Mouse (Mus musculus) kidney, postnatal 36 days (tissue): Measurements from ENCODE around the gene Lrrtm4.

Experiments
- DNase-seq, 2 experiments: peaks; one replicate each; pipeline ENCODE4 v3.0.0; 2021 to 2022; ENCODE audit warnings: mixed read lengths in 2 of 2

The Lrrtm4 gene

GRCm38 (mm10) chr6:80018765-80019164 is at the start of gene Lrrtm4:
Lrrtm4 (plus strand) TSS chr6:80018877.
- no peak for DNase-seq

DNA sequence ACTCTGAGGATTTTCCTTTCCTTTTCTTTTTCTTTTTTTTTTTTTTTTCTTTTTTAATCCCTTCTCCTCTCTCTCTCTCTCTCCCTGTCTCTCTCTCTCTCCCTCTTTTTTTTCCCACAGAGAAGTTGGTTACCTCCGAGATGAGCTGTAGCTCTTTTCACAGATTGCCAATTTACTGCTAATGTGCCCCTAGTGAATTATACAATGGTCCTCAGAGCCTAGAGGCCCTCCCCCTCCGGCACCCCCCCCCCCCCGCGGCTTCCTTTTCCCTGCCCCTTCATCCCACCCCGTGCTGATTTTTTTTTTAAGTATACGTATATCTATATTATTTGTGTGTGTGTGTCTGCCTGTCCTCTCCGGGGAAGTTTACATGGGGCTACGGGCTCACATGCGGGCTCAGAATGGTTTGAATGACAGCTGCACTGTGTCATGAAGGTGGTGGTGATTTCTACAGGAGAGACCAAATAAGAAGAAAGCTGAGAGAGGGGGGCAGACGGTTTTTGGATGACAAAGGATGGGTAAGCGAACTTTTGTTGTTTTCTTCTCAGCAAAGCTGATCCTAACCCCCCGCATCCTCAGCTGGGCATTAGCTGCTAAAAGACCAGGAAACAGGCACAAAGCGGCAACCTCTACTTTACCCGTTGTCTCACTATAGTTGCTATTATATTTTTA is 648 bp downstream of the Lrrtm4 start:
- no peak for DNase-seq

- no peak for DNase-seq
Observed at GRCm38 (mm10) chr6:80019861-80020230, 1.2 kb downstream of the Lrrtm4 start.

- DNase-seq = no peak
Observed at GRCm38 (mm10) chr6:80056849-80057248, 38.2 kb downstream of the Lrrtm4 start.

DNA sequence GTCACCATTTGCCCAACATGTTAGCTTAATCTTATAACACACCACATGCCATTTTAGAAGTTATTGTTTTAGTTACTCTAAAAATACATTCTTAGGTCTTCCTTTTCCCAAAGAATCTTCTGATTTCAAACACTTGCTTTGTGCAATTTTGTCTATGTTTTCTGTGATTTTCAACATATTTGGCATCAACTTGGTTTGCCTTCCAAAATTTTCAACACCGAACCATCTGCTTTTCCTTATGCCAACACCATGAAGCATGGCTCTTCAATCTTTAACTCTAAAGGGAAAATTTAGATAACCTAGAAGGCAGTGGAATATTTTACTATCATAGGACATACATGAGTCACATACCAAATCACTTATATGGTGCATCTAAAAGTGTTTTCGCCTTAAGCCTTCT is 59.3 kb downstream of the Lrrtm4 start:
- no peak for DNase-seq

- no peak for DNase-seq
Observed at GRCm38 (mm10) chr6:80079290-80079689, 60.6 kb downstream of the Lrrtm4 start.

DNA sequence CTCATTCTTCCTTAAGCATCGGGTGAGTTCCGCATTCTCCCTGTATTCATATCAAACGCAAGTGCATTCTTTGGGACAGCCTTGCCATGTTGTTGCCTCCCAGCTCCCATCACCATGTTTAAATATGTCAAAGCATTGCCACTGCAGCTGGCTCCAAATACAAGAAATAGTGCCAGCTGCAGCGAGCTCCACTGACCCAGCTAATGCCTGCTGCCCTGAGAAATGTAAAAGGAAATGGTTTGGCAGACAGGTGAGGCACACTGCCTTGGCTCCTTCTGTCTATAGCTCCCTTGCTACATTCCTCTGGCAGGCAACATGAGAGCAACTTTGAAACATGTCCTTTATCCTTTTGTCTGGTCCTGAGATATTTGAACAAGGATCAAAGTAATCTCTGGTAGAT is 76.2 kb downstream of the Lrrtm4 start:
- DNase-seq = no peak

- DNase-seq = no peak
Observed at GRCm38 (mm10) chr6:80105343-80105742, 86.7 kb downstream of the Lrrtm4 start.

- DNase-seq = no peak
Observed at GRCm38 (mm10) chr6:80105843-80106242, 87.2 kb downstream of the Lrrtm4 start.

- DNase-seq = no peak
Observed at GRCm38 (mm10) chr6:80126419-80126818, 107.7 kb downstream of the Lrrtm4 start.

GRCm38 (mm10) chr6:80162585-80162984 is 143.9 kb downstream of the Lrrtm4 start:
- no peak for DNase-seq

DNA sequence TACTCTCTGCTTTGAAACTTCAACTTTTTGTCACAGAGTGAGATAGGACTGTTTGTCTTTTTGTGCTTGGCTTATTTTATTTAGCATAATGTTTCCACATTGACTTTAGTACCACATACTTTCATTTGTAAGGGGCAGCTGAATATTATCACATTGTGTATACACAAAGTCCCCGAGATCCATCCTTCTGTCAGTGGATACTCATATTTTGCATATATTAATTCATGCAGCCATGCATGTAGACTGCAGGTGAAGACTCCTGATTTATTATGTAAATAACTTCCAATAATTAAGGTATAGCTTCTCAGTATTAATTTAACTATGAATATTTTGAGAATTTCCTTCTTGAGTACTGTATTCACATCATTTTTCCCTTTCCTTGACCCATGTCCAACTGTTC is 163.2 kb downstream of the Lrrtm4 start:
- DNase-seq = no peak

- no peak for DNase-seq
Observed at GRCm38 (mm10) chr6:80182353-80182752, 163.7 kb downstream of the Lrrtm4 start.

- no peak for DNase-seq
Observed at GRCm38 (mm10) chr6:80185489-80186113, 166.9 kb downstream of the Lrrtm4 start.

- DNase-seq = no peak
Observed at GRCm38 (mm10) chr6:80186791-80187190, 168.1 kb downstream of the Lrrtm4 start.

GRCm38 (mm10) chr6:80209476-80209875 is 190.8 kb downstream of the Lrrtm4 start:
- DNase-seq = no peak

DNA sequence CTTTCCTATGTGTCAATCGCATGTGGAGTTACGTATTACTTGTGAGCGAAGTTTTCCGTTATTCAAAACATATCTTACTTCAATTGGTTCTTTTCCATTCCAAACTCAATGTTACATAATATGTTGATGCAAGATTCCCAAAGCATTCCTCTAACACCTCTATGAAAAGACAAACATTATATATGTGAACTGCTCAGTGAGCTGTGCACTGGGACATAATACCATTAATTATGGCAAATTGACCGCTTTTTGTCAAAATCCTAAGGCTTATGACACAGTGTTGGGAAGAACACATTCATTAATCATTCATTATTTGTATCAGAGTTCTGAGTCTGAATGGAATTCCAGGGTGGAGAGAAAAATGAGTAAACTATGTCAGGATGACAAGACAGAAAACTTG is 191.6 kb downstream of the Lrrtm4 start:
- DNase-seq = no peak

DNA sequence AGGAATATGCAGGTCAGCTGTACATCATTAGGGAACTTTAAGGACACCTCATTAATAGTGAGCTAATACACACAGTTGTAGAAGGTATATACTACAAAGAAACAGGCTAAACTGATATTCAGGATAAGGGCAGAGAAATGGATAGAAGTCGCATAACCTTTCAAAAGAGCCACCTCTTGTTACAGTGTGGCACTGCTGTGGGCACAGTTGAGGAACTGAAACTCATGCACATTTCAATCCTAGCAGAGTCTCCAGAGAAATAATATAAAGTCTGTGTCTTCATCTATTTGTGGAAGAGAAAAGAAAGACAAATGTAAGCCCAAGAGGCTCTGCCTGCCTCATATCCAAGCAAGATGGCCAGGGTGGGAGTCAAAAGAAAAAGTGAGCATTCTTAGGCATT is 242.9 kb downstream of the Lrrtm4 start:
- DNase-seq = no peak

DNA sequence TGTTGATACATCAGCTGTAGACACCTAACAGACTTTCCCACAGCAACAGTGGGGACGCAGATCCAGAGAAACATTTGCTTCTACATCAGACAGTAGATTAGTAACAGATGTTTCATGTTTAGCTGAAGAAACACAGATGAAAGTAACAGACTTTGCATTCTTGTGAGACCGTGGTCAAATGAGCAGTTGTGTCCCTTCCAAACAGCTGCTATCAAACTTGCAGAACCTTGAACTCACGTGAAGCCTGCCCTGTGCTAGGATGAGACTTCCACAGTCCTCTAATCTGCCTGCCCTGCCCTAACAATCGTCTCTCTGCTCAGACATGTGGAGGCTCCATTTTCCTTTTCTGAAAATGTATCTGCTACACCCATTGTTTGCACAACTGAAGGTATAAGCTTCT is 245.3 kb downstream of the Lrrtm4 start:
- no peak for DNase-seq

DNA sequence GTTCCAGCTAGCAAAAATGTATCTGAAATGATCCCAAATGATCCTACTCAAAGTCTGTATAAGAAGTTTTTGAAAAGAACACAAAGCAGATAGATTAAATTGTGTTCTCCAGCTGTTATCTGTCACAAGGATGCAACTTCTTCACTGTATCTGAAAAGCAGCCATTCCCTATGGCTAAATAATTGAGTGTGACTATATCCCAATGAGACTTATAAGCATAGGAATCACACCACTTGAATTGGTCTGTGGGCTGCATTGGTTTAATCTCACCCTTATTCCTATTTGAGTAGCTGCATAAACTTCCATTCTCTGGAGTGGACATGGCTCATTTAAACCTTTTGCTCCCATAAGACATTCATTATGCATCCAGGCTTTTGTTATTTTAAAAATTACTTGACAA is 245.9 kb downstream of the Lrrtm4 start:
- no peak for DNase-seq

GRCm38 (mm10) chr6:80265746-80266145 is 247.1 kb downstream of the Lrrtm4 start:
- DNase-seq = no peak

DNA sequence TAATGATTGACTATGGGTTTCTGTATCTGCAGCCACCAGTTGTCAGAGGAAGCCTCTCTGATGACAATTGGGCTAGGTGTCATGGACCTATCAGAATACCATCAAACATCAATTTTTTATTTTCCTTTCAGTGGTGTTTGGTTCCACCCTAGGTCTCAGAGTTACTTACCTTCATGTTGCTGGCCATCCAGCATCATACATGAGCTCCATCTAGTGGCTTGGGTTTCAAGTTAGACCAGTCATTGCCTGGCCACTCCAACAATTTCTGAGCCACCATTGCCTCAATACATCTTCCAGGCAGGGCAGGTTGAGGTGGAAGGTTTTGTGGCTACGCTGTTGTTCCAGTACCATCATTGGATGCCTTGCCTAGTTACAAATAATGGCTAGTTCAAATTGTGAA is 268.3 kb downstream of the Lrrtm4 start:
- DNase-seq = no peak

DNA sequence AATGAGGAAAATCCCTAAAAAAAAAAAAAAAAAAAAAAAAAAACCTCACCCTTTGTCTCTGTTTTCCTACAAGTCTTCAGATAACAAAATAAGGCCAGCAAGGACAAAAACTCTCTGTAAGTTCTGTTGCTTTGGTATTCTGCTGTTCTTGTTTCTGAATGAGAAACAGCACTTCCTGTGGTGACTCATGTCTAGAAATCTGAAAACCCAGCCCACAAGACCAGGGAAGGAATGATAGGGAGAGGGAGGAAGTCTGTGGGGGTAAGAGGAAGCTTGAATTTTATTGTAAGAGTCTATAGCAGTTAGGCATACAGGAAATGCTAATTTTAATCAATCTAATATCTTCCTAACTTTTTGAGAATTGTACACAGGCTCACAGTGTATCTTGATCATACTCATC is 283.2 kb downstream of the Lrrtm4 start:
- DNase-seq = no peak

- no peak for DNase-seq
Observed at GRCm38 (mm10) chr6:80303568-80303967, 284.9 kb downstream of the Lrrtm4 start.

GRCm38 (mm10) chr6:80328391-80328790 is 309.7 kb downstream of the Lrrtm4 start:
- DNase-seq = no peak
